Mouse (Mus musculus): ENCODE measurements around the gene Supt20. TPM values are rescaled to one million over a fixed set of nuclear protein-coding genes. Genes with fewer than 3 reads are reported as not detected.

The Supt20 gene
- 102 and 105 TPM in 2 replicates for polyA plus RNA-seq (2015; fragmentation: Nextera tagmentation; extraction: Ambion mirVana)

DNA sequence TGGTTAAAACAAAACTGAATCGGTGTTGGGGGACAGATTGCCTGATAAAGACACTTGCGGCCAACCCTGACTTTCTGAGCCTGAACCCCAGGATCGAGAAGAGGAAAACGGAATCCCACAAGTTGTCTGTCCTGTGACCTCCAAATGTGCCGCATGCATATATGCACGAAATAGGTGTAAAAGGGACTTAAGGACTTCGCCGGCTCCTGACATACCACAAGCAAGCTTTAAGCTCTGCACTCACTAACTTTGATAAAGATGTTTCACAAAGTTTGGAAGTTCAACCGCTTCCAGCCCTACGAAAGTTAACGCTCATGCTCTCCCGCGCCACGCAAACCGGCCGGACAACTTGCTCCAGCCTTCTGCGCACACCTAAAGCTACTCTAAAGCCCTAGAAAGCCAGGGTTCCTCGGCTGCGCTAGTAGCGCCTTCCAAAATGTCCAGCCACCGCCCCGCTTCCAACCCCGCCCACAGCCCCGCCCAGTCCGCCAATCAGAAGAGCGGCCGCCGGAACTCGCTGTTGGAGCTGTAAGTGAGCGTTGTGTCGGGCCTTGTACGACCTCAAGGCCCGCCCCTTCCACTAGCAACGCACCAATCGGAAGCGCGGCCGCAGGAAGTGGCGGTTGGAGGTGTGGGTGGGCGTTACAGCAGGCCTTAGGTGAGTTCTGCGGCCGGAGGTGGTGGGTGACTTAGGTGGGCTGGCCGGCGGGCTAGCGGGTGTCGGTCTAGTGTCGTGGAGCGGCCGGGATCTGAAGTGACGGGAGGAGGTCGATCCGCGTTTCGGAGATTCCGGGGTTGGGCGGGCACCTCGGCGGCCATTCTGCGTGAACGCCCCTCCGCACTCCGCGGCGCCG lies at the start of gene Supt20:
Gene Supt20, plus strand, starts transcription at position 606 of the 854 bp plus-strand sequence.
- peak within 1 kb of the TSS; percentile 77 for H3K4me2 ChIP-seq (replicated peaks)
- H3K4me1 ChIP-seq: peaks cover 15% of the 10 kb centered on the region
- H3K27me3 ChIP-seq: no peaks in the 10 kb centered on the region
- peak within 1 kb of the TSS; percentile 72 for H3K4me3 ChIP-seq
- peaks cover 12% of the 10 kb centered on the region for H3K36me3 ChIP-seq
- WGBS: 2% methylated on average over 65 of the region's 65 CpGs
- ATAC-seq (replicated peaks): peak; percentile 99
- H3K27ac ChIP-seq (replicated peaks): peak within 1 kb of the TSS; percentile 77
- no peaks in the 10 kb centered on the region for H3K9me3 ChIP-seq
- H3K9ac ChIP-seq (replicated peaks): peak within 1 kb of the TSS; percentile 62

DNA sequence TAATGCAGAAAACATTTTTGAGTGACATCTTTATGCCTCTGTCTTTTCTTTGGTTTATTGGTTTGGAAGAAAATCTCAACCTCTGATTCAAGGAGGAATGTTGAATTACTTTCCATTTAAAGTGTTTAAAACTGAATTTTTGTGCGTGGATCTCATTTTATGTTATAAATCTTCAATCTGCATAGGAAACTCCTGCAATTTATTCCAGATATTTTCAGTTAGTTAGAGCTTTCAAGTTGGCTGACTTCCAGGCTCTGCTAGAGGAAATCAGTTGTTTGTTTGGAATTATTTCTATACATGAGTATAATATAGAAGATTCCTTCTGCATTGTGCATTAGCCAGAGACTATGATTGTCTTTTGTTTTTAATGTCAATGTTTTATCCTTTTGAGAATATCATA lies 49.8 kb upstream of the Supt20 start:
- Histone ChIP-seq H3K9ac (replicated peaks) (no peak overlapping the region), H3K9me3 (no peaks in the 10 kb centered on the region), H3K4me1 (no peaks in the 10 kb centered on the region), H3K27ac (replicated peaks) (no peak overlapping the region), H3K4me3 (no peak overlapping the region), H3K4me2 (replicated peaks) (no peak overlapping the region), H3K36me3 (no peaks in the 10 kb centered on the region), H3K27me3 (no peaks in the 10 kb centered on the region)
- no peak for ATAC-seq (replicated peaks)
- 83% methylated on average over 1 of the region's 1 CpGs for whole genome bisulfite sequencing

DNA sequence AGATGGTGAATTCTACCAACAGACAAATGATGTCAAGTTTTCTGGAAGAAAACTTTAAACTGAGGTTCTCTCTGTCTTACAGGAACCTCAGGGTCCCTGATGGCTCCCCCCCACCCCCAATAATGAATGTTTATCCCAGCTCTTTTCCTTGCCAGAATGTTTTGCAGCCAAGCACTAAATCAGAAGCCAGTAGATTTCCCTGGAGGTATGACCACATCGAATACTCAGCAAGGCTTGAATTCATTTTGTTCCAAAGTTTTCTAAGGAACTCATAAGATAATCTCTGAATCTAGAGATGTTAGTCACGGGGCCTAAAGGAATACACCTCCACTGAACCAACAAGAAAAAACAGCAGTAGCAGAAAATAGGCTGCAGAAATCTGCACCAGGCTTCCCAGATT lies 45.0 kb upstream of the Supt20 start:
- H3K9ac ChIP-seq (replicated peaks): no peak overlapping the region

DNA sequence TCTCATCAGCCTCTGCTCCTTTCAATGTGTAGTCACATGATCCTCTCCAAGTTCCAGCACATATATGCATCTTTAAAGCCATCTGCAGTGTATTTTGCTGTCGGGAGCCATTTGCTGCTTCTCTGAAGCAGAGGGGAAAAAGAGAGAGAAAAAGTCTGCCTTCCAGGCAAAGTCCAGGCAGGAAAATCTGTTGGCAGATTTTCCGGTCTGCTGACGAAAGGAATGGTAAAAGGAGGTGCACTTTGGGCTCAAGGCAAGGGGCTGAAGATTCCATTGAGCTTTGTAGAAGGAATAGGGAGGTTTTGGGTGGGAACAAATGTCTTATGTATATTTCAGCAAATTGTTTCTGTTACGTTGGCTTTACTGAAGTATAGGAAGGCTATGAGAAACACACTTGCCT lies 41.0 kb upstream of the Supt20 start:
- no peak for ATAC-seq (replicated peaks)
- WGBS: 83% methylated on average over 4 of the region's 4 CpGs
- H3K9me3 ChIP-seq: no peaks in the 10 kb centered on the region
- no peaks in the 10 kb centered on the region for H3K27me3 ChIP-seq
- H3K4me2 ChIP-seq (replicated peaks): no peak overlapping the region
- H3K9ac ChIP-seq (replicated peaks): no peak overlapping the region
- no peak overlapping the region for H3K4me3 ChIP-seq
- H3K27ac ChIP-seq (replicated peaks): no peak overlapping the region
- H3K36me3 ChIP-seq: no peaks in the 10 kb centered on the region
- no peaks in the 10 kb centered on the region for H3K4me1 ChIP-seq

More for the DNA sequence above, 45.0 kb upstream of the Supt20 start:
- no peaks in the 10 kb centered on the region for H3K9me3 ChIP-seq
- H3K27ac ChIP-seq (replicated peaks): no peak overlapping the region
- H3K4me3 ChIP-seq: no peak overlapping the region
- H3K4me1 ChIP-seq: no peaks in the 10 kb centered on the region
- no peaks in the 10 kb centered on the region for H3K27me3 ChIP-seq
- no peak overlapping the region for H3K4me2 ChIP-seq (replicated peaks)
- no peaks in the 10 kb centered on the region for H3K36me3 ChIP-seq
- 69% methylated on average over 2 of the region's 2 CpGs for WGBS
- ATAC-seq (replicated peaks): no peak

DNA sequence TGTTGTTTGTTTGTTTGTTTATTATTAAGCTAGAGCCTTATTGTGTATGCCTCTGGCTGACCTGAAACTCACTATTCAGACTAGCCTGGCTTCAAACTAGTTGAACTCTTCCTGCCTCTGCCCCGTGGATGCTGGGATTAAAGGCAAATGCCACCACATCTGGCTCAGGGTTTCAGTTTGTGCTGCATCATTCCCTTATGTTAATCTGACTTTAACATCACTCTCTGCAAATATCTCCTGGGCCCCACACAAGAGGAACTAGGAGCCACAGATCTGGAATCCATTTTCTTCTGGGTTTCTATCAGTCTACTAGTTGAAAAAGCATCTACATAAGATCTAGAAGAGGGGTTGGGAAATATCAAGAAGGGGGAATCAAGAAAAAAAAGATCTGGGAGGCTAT lies 38.4 kb upstream of the Supt20 start:
- Histone ChIP-seq H3K27ac (replicated peaks) (no peak overlapping the region), H3K4me2 (replicated peaks) (no peak overlapping the region), H3K9ac (replicated peaks) (no peak overlapping the region), H3K36me3 (no peaks in the 10 kb centered on the region), H3K27me3 (no peaks in the 10 kb centered on the region), H3K4me3 (no peak overlapping the region), H3K4me1 (no peaks in the 10 kb centered on the region), H3K9me3 (no peaks in the 10 kb centered on the region)
- ATAC-seq (replicated peaks): no peak
- WGBS: 94% methylated on average over 1 of the region's 1 CpGs

DNA sequence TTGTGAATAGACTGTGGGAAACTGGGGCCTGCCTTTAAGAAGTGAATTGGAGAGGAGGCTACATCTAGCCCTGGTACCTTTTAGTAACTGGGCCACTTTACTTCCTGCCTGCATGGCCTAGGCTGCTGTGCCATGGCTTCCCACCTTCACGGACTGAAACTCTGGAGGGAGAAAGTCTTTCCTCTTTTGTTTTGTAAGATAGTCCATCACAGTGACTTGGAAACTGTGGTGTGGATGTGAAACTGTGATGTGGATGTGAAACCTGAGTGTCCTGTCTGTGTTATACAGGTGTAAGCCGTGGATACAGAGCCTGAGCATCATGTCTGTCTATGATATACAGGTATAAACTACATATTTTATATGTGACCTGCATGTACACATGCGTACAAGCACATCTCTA lies 35.5 kb upstream of the Supt20 start:
- Histone ChIP-seq H3K36me3 (no peaks in the 10 kb centered on the region), H3K4me1 (no peaks in the 10 kb centered on the region), H3K9ac (replicated peaks) (no peak overlapping the region), H3K27me3 (no peaks in the 10 kb centered on the region), H3K4me2 (replicated peaks) (no peak overlapping the region), H3K9me3 (no peaks in the 10 kb centered on the region), H3K4me3 (no peak overlapping the region), H3K27ac (replicated peaks) (no peak overlapping the region)
- 75% methylated on average over 3 of the region's 3 CpGs for WGBS
- no peak for ATAC-seq (replicated peaks)

DNA sequence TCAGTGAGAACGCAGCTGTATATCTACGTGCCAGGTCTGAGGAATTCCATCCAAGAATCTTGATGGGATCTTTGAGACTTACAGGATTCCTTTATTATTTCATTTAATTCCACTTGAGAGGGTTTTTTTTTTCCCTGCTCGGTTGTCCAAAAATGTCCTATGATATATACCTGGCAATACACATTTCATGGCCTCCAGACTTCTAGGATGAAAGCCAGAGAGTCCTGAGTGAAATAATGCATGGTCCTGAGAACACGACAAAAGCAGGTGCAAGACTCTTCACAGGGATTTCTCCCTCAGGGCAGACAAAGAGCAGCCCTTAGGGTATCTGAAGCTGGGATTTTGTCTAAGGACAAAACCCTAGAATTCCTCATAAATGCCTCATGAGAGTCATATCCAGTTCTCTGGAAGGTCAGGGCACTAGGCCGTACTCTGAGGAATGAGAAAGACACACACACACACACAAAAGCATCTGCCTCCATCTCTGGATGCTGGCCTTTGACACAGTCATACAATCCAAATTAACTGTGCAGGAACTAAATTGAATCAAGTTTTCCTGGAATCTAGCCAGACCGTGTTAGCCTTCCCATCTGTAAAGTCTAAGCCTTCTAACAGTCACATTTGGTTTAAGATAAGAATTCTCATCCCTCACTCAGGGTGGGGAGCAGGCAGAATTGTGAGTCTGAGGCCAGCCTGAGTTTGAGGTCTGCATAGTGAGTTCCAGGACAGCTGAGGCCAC lies 34.5 kb upstream of the Supt20 start:
- Histone ChIP-seq H3K4me3 (no peak overlapping the region), H3K27ac (replicated peaks) (no peak overlapping the region), H3K27me3 (no peaks in the 10 kb centered on the region), H3K9me3 (no peaks in the 10 kb centered on the region), H3K4me1 (no peaks in the 10 kb centered on the region), H3K4me2 (replicated peaks) (no peak overlapping the region), H3K9ac (replicated peaks) (no peak overlapping the region), H3K36me3 (no peaks in the 10 kb centered on the region)
- WGBS: 70% methylated on average over 6 of the region's 6 CpGs
- ATAC-seq (replicated peaks): no peak

DNA sequence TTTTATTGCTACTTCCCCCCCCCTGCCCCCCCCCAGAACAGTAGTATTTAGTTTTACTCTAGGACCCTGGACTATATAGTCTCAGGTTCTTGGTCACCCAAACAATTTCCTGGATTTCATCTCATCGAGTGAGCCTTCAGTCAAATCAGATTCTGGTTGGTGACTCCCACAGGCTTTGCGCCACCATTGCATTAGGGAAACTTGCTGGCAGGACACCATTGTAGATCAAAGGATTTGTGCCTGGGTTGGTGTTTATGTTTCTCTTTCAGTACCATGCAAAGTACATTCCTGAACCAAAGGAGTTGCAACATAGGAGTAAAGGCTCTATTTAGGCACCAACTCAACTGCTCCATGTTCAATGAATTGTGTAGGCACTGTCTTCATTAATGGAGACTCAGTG lies 32.9 kb upstream of the Supt20 start:
- no peaks in the 10 kb centered on the region for H3K36me3 ChIP-seq
- no peaks in the 10 kb centered on the region for H3K27me3 ChIP-seq
- no peak overlapping the region for H3K4me3 ChIP-seq
- H3K9ac ChIP-seq (replicated peaks): no peak overlapping the region
- ATAC-seq (replicated peaks): no peak
- no peak overlapping the region for H3K27ac ChIP-seq (replicated peaks)
- H3K4me2 ChIP-seq (replicated peaks): no peak overlapping the region
- H3K9me3 ChIP-seq: no peaks in the 10 kb centered on the region
- H3K4me1 ChIP-seq: no peaks in the 10 kb centered on the region
- WGBS: 94% methylated on average over 2 of the region's 2 CpGs

DNA sequence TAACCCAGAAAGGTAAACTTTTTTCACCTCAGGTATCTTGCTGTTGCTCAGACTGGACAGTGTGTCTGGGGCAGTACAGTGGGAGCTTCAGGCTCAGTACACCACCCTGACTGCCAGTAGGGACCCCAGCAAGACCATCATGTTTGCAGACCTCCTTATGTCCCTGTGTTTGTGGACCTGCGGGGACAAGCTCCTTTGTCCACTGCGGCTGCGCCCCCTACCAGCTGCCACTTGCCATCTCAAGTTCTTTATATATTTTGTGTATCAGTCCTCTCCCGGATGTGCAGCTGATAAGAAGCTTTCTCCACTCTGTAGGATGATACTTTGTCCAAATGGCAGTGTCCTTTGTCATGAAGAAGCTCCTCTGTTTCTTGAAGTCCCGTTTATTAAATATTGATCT lies 30.2 kb upstream of the Supt20 start:
- no peak overlapping the region for H3K4me2 ChIP-seq (replicated peaks)
- no peaks in the 10 kb centered on the region for H3K36me3 ChIP-seq
- no peaks in the 10 kb centered on the region for H3K9me3 ChIP-seq
- no peak for ATAC-seq (replicated peaks)
- no peak overlapping the region for H3K9ac ChIP-seq (replicated peaks)
- H3K4me3 ChIP-seq: no peak overlapping the region
- H3K4me1 ChIP-seq: no peaks in the 10 kb centered on the region
- H3K27me3 ChIP-seq: no peaks in the 10 kb centered on the region
- 66% methylated on average over 5 of the region's 5 CpGs for WGBS
- no peak overlapping the region for H3K27ac ChIP-seq (replicated peaks)

DNA sequence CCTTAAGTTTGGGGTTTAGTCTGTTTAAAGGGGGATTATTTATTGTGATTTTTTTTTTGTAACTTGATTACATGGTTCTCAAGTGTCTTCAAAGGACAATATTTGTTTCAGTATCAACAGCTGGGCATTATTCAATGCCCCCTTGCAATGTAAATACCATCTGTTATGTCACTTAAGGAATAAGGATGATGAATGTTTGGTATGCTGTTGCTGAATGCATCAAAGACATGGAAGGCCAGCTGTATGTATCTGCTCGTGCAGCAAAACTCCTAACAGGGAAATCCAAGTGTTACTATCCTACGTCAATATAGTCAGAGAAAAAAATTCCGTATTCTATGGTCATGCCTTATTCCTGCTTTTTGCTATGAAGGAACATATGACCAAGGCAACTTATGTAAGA lies 24.5 kb upstream of the Supt20 start:
- Histone ChIP-seq H3K4me3 (no peak overlapping the region), H3K9ac (replicated peaks) (no peak overlapping the region), H3K27me3 (no peaks in the 10 kb centered on the region), H3K9me3 (no peaks in the 10 kb centered on the region), H3K4me2 (replicated peaks) (no peak overlapping the region), H3K4me1 (peaks cover 3% of the 10 kb centered on the region; the same call in 1 of the 2 replicates), H3K36me3 (no peaks in the 10 kb centered on the region), H3K27ac (replicated peaks) (no peak overlapping the region)
- WGBS: 91% methylated on average over 3 of the region's 3 CpGs
- ATAC-seq (replicated peaks): no peak

DNA sequence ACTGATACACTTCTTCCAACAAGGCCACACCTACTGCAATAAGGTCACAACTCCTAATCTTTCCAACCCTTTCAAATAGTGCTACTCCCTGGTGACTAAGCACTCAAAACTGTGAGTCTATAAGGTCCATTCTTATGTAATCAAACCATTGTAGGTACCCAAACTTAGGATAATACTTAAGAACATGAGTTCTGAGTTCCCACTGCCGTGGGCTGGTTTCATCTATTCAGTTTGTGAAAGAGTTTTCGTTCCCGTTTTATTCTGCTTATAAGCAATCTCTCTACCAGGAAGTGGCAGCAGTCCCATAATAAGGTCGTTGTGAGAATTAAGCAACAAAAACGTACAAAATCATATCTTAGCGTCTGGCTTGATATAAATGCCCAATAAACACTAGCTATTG lies 23.9 kb upstream of the Supt20 start:
- no peaks in the 10 kb centered on the region for H3K36me3 ChIP-seq
- WGBS: 81% methylated on average over 6 of the region's 6 CpGs
- no peaks in the 10 kb centered on the region for H3K9me3 ChIP-seq

DNA sequence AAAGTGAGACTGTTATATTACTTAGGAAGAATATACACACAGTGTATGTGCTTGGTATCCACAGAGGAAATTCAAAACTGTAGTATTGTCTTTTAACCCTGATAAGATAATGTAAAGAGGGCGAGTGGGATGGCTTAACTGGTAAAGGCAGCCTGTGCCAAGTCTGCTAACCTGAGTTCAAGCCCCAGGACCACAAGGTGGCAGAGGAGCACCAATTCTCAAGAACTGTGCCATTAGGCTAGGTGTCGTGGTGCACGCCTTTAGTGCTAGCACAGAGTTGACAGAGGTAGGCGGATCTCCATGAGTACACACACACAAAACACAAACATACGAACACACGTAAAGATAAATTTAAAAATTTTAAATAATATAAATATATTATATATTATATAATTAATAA lies 23.0 kb upstream of the Supt20 start:
- Histone ChIP-seq H3K9me3 (no peaks in the 10 kb centered on the region), H3K4me3 (no peak overlapping the region), H3K27me3 (no peaks in the 10 kb centered on the region), H3K36me3 (no peaks in the 10 kb centered on the region), H3K9ac (replicated peaks) (no peak overlapping the region), H3K4me1 (peaks cover 3% of the 10 kb centered on the region; the same call in 1 of the 2 replicates), H3K4me2 (replicated peaks) (no peak overlapping the region), H3K27ac (replicated peaks) (no peak overlapping the region)
- no peak for ATAC-seq (replicated peaks)
- WGBS: 87% methylated on average over 6 of the region's 6 CpGs

More for the DNA sequence above, 23.9 kb upstream of the Supt20 start:
- Histone ChIP-seq H3K27me3 (no peaks in the 10 kb centered on the region), H3K27ac (replicated peaks) (no peak overlapping the region), H3K4me3 (no peak overlapping the region), H3K9ac (replicated peaks) (no peak overlapping the region), H3K4me2 (replicated peaks) (no peak overlapping the region), H3K4me1 (peaks cover 3% of the 10 kb centered on the region; the same call in 1 of the 2 replicates)
- no peak for ATAC-seq (replicated peaks)

All from forebrain, embryonic 15.5 days (tissue).